Mouse (Mus musculus) testis, postnatal 10 days (tissue): Measurements from ENCODE around the gene Man2a1.

Experiments used
- DNase-seq: peaks from one replicate; pipeline ENCODE4 v3.0.0; 2021; ENCODE audit warnings: low spot score

Man2a1 gene

DNA sequence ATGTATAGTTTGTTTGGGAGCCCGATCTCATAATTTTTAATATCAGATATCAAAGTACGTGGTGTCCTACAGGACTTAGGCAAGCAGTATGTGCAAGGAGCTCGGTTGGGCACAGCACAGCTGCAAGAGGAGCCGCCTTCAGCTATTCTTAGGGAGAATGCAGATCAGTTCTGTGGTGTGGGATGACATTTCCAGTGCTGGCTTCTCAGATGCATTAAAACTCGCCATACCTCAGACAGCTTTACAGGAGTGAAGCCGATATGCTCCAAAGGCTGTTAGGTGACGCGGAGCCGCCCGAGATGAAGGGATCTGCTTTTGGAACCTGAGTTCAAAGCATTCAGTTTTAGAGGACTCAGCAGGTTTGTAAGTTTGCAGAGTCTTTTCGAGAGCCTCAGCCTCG, 30.0 kb downstream of the Man2a1 start:
- no peak for DNase-seq

DNA sequence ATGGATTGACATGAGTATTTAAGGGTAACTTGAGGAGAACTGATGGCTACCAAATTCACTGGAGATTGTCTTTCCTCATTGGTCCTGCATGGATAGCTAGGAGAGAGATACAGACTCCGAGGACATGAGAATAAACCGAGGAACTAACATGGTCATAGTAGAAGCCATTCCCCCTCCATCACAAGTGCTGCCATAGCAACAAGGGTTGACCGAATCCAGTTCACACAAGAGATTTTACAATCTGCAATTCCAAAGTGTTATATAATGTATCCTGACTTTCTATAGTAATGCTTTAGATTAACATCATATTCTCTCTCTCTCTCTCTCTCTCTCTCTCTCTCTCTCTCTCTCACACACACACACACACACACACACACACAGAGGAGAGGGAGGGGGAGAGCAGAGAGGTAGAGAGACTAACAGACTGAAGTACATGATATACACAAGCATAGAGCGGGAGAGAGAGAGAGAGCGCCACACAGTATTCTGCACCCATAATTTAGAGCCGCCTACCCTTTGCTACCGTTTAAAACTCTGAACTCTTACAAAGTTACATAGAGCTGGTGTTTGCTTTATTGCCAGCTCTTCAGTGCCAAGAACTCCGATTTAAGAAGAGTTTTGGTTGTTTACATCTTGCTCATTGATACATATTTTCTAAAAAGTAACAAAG, 37.5 kb downstream of the Man2a1 start:
- no peak for DNase-seq

DNA sequence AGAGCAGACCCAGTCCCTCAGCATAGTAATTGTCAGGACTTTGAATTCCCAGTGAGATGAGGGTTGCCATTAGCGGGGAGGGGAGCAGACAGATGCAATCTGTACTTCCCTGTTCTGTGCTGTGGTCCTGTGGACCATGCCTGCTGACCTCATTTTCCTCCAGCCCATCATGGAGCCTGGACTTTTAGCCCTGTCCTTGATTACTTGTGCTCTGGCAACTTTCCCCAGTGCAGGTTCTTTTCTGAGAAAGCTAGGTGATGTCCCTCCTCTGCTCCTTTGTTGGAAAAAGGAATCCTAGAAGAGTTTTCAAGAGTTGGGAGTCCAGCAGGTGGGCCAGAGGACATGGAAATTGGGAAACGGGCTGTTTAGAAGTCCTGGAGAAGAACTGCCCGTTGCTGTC, 40.8 kb downstream of the Man2a1 start:
- DNase-seq, result no peak

DNA sequence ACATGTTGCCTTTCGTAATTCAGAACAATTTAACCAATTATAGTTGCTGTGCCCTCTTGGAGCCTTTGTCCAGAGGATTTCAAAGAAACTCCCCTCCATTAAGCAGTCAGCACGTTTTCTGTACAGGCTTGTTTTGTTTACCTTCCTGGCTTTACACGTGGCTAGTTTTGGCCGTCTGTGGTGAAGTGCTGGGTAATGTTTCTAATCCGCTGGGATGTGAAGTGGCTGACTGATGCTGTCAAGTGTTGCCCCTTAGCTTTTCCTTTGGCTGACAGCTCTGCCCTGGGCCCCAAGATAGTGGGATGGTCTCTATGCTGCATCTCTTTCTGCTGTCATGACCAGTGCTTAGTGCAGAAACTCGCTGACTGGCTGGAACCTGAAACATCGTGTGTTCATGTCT, 43.1 kb downstream of the Man2a1 start:
- DNase-seq, result no peak

DNA sequence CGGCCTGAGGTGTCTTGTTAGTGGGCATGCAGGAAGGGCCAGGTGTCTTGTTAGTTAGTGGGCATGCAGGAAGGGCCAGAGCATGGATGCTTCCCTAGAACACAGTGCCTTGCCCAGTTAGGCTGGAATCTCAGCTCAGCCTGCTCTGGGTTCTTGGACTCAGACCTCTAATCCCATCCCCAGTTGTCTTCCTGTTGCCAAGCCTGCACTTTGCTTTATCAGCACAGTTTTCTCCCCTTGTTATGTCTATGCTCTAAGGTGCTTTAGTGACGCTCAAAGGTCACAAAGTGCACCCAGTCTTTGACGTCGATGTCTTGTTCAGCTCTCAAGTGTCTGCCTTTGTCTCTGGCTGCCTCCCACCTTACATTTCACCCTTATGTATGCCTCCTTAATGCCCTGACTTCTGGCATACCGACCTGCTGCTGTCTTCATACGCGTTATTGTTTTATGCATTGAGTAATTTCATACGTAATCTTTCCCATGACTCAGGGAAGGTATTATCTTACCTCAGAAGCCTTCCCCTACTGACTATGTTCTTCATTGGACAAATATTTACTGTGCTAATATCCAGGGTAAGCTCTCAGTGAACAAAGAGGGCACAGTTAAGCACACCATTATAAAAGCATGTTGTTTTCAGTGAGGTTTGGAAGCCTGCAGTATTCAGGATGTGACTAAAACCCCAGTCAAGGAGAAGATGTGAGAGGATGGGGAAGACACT, 44.5 kb downstream of the Man2a1 start:
- no peak for DNase-seq

DNA sequence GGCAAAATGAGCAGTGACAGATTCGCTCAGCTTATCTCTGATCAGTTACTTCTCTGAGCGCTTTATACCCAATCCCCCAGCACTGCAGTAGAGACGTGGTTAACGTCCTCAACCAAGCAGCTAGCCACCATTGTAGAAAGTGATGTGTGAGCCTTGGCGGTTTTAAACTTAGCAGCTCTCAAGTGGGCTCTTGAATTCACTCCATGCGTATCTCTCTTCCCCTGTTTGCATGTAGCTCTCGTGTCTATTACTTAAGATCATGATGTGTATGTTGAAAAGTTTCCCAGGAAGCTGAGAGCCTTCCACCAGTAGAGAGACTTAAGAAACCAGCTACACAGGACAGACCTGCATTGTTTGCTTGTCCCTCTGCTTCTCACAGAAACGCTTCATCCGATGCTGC, 46.9 kb downstream of the Man2a1 start:
- DNase-seq, result no peak

DNA sequence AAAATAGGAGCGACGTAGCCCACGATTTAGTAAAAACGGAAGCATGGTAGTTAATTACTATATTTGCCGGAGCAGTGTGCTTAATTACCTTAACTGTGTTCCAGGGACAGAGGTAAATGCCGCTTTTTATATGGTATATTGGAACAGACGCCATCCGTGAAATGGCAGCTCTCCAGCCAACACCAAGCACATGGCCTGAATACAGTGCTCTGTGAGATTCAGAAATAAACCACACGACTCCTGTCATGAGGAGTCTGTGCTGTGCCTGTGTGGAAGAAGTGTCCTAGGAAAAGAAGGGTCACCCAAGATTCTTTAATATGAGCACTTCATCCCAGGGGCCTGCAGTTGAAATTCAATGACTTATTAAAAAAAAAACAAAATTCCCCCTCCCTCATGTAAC, 50.2 kb downstream of the Man2a1 start:
- no peak for DNase-seq

DNA sequence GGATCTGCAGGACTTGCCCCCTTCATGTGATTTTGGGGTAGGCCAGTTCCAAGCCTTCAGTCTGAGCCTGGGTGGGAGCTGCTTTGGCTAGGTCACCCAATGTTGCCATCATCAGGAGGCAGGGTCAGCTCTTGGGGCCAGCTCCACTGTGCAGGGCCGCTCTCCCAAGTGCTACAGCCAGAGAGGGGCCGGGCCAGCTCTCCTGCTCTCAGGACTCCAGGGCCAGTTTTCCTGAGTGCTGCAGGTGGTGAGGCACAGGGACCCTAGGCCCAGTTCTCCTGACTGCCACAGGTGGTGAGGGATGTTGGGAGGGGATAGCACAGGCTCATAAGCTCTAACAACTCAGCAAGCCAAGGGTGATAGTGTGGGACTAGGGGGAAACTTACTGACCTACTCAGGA, 53.1 kb downstream of the Man2a1 start:
- DNase-seq, result no peak

DNA sequence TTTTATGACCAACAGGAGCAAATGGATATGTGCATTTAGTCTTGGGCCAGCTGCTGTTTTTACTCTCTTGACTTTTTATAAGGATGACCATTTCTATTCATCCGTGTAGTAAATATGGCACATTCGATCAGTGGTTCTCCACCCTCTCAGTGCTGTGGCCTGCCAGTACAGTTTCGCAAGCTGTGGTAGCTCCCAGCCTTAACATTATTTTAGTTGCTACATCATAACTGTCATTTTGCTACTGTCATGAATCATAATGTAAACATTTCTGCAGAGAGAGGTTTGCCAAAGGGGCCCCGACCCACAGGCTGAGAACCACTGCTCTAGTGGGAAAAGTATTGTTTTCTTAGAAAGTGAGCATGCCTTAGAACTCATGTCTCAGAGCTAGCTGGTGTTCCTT, 59.1 kb downstream of the Man2a1 start:
- DNase-seq, result no peak

DNA sequence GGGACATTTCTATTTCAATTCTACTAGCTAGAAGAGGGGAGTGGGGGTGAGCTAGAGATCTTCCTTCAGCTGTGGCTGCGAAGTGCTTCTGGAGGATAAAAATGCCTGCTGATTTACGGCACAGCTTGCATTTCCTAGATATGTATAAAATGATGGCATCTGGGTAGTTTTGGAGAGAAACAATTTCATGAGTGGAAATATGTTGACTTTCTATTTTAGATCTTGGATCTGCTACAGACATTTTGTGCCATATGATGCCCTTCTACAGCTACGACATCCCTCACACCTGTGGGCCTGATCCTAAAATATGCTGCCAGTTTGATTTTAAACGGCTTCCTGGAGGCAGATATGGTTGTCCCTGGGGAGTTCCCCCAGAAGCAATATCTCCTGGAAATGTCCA, 66.0 kb downstream of the Man2a1 start:
- no peak for DNase-seq

DNA sequence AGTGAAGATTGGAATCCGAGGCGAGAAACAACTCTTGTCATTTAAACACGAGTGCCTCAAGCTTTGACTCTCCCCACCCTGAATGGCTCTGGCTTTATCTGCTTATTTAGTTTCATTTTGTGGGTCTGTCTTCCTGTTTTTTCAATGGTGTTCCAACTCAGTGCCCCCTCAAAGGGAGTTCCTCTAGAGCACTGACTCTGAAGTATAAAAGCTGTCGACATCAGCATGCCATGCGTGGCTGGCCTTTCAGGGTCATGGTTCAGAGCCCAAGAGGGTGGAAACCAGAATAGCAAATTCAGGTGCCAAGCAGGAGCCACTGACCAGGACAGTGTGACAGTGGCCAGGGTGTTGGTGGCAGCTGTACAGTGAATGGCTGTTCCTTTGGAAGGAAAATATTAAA, 68.0 kb downstream of the Man2a1 start:
- no peak for DNase-seq

DNA sequence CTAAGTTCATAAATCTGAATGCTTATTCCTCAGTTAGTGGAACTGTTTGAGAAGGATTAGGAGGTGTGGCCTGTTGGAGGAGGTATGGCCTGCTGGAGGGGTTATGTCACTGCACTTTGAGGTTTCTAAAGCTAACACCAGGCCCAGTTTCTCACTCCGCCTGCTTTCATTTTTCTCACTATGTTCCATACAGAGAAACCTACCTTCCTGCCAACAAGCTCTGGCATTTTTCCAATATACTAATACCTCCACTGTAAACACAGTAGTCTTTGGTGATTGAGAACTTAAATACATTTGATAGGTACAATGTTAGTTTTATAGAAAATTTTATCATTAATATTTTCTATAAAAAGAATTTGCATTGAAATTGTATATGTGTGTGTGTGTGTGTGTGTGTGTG, 73.9 kb downstream of the Man2a1 start:
- DNase-seq, result no peak

DNA sequence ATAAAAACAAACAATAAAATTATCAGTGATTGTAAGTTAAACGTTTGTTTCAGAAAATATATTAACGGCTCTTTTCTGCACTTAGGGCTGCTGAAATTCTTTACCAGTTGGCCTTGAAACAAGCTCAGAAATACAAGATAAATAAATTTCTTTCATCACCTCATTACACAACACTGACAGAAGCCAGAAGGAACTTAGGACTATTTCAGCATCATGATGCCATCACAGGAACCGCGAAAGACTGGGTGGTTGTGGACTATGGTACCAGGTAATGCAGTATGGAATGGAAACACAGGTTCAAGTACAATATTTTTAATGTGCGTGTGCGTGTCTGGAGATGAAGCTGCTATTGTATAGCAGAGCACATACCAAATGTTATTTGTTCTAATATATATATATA, 74.4 kb downstream of the Man2a1 start:
- no peak for DNase-seq

DNA sequence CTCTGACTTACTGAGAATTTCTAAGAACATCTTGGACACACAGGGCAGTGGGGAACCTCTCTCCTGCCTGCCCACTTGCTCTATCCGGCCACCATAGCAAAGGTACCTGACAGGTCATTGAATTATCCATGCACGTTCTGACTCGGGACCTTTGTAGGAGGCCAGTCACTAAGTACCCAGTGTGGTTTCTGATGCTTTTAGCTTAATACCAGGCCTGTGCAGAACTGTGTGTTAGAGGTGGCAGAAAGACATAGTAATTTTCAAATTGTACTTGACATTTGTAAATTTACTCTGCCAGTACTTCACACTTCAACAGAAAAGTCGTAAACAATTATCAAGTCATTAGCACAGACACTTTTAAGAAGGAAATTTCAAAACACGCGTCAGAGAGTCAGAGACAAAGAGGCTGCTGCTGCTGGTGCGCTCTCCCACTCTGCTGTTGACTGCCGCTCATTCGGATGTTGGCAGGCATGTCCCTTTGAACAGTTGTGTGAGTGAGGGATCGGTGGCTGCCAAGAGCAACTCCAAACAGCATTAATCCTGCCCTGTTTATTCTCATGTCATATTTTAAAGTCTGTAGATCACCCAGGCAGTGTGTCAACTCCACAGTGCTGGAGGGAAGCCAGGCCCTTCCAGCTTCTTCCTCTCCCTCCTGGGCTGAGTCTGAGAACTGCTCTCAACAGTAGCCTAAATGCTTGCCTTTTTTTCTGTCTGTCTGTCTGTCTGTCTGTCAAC, 76.4 kb downstream of the Man2a1 start:
- DNase-seq, result no peak

DNA sequence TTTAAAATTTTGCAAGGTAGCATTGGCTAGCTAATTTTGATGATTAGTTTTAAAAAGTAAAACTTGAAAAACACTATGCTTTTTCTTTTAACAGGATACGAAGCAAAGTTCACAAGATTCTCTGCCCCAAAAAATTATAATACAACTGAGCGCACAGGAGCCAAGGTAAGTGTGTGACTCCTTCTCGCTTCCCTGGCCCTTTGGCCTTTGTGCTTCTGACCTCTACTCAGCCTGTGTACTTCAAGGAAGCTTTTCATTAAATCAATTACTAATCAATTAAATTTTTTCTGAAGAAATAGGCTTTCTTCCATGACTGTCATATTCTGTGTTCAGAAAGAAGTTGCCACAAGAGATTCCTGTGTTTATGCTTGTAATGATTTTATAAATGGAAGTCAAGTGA, 80.9 kb downstream of the Man2a1 start:
- no peak for DNase-seq

DNA sequence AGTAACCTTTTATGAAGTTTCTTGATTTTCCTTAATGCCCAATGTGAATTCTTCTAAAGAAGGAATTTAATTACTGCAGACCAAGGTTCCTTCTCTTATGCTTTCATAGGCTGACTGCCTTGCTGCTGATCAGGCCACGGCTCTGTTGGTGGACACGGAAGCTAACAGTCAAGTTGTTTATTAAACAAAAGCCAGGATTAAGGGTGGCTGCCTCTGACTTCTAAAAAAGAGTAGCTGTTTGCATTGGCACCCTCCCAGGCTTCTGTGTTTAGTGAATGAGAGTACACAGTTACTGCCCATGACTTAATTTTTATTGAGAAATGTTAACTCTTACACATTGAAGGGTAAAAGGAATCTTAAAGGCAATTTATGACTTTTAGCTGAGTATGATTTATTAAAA, 81.4 kb downstream of the Man2a1 start:
- DNase-seq, result no peak

DNA sequence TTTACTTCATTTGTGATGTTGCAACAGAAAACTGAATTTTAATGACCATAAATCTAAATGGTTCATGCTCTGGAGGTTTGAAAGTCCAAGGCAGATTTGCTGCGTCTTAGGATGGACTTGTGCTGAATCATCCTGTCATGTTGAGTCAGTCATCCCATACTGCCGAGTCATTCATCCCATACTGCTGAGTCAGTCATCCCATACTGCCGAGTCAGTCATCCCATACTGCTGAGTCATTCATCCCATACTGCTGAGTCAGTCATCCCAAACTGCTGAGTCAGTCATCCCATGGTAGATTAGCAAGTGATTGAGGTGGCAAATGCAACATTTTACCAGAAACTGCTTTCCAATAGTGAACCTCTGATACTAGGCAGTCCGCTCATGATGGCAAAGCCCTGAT, 83.6 kb downstream of the Man2a1 start:
- no peak for DNase-seq

DNA sequence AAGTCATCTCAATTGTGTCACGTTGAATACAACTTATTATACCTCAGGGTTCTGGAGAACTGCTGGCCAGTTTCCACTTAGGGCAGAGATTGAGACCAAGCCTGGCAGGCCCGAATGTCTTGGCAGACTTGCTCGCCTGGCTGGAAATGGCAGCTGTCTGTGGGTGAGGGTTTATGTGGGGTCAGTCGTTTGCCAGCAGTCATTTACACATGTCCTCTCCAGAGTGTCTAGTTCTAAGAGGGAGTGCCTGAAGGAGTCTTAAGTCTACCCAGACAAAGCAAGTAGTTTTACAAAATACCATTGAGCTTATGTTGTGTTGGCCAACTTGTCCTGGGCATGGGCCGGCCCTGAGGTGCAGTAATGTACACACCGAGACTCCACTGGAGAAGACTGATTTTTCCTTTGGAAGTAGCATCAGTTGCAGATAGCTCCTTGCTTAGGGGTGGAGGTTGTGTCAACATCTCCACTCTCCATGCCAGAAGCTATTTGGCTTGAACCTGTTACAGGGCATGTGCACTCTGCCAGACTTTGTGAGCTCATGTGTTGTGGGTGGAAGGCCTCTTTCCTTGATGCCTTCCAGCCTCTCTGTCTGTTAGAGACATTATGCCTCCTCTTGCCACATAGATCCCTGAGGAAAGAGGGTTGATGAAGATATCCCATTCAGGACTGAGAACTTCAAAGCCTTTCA, 84.8 kb downstream of the Man2a1 start:
- no peak for DNase-seq

DNA sequence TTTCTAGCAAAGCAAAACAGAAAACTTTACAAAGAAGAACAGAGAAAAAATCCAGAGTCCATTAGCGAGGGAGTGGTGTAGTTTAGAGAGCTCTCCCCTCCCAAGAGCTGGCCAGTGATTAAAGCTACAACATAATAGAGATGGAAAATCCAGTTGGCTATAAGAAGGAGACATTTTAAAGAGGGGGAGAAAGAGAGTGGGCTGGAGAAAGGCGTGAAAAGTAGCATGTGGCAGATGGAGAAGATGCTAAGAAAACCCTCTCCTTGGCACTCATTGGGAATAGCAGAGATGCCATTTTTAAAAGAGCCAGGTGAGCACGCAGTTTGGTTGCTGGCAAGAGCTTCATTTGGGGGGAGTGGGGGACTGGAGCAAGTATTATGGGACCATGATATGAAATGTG, 89.1 kb downstream of the Man2a1 start:
- no peak for DNase-seq

DNA sequence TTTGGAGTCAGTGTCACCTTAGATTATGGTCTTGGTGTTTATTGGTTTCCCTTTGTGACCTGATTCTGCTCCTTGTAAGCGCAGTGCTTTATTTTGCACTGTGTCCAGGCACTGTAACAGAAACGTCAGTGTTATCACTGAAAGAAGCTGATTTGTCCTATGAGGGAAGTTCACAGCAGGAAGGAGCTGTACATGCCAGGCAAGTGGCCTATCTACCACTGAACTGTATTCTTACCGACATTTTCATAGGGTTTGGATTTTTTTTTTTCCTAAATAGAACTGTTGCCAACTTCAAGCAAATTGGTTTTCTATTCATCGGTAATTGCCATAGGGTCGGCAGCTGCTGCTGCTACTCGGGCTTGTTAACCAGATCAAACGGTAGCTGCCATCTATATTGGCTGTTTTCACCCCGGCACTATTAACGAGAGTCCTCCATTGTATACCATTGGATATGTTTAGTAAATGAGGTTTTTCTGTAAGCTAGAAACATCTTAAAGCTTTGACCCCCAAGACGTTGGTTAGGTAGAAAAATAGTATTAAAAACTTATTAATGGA, 96.8 kb downstream of the Man2a1 start:
- no peak for DNase-seq

DNA sequence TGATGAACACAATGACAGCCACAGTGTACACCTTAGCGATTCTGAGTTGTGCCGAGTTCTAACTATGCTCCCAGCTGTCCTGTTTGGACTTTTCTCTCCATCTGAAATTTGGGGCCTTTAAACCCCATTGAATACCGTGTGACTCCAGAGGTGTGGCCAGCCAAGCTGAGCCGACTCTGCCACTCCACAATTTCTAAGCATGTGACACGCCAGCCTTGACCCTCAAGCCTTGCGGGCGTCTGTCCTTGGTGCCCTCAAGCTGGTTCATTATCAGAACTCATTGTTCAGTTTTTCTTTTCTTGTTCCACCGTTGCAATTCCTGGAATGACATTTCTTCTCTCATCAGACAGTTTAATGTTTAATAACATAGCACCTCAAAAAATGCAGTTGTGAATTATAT, 98.0 kb downstream of the Man2a1 start:
- DNase-seq, result no peak

DNA sequence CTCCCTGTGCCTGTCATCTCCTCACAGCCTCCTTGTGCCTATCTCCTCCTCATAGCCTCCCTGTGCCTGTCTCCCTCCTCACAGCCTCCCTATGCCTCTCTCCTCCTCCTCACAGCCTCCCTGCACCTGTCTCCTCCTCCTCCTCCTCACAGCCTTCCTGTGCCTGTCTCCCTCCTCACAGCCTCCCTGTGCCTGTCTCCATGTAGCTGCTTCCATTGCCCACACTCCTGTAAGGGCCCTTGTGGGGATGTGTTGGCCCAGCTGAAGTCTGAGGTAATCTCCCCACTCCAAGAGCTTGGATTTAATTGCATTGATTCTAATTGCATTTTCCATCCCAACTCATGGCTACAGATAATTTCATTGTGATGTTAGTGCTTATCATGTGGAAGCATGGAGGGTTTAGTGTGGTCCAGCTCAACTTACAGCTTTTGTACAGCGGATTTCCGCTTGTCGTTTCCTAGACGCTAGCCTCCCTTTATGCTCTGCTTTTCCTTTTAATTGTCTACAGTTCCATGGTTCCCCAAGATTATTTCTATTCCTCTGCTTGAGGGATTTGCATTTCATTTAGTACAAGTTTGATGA, 103.2 kb downstream of the Man2a1 start:
- DNase-seq, result no peak
